17 mouse cellular contexts compared by ENCODE assay signal in the genomic region with DNA sequence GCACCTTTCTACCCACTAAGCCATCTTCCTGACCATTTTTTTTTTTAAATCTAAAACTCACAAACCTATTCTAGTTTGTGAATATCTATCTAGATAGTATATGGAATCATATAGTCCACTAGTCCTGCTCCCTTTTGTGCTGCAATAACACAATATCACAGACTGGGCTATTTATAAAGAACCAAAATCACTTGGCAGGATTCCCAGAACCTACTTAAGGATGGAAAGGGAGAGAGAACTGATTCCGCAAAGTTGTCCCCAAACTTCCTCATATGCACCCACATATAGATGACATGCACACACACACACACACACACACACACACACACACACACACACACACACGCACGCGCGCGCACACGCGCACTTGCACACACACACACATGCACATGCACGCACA.
A peak's percentile ranks its signal among the peaks of the same experiment; 100 is the strongest.
DNase-seq lines count a peak whose midpoint lies in the region; ATAC-seq and TF ChIP-seq lines count a peak whose summit lies in the region.
"Had no signal": no experiment of that assay in that cellular context is flagged by ENCODE, and none has a peak within 500 bp of the region (broad histone marks: within the 10 kb centered on the region; RNA-seq: fewer than 3 reads in every experiment).

No protein-coding gene starts in this region.

- TF ChIP-seq CTCF in kidney, adult 2 months (conservative IDR thresholded peaks at IDR 0.05; ENCODE audit: insufficient read depth, insufficient read length, low read depth, low read length), result no peak

- H3K4me3 ChIP-seq in kidney, adult 2 months (ENCODE audit: insufficient read depth, low read depth, low read length), result no peak overlapping the region
- no peak overlapping the region for H3K4me3 ChIP-seq in limb, embryonic 14.5 days (replicated peaks; ENCODE audit: low read length)
- H3K4me3 ChIP-seq: gastrocnemius, adult 2 months; heart, embryonic 15.5 days; limb, embryonic 13.5 days; neural tube, embryonic 15.5 days had no signal

- no peaks in the 10 kb centered on the region for H3K27me3 ChIP-seq in kidney, adult 2 months (replicated peaks; ENCODE audit: control insufficient read depth, insufficient read depth, low read length)
- no peaks in the 10 kb centered on the region for H3K27me3 ChIP-seq in limb, embryonic 14.5 days (ENCODE audit: control insufficient read depth, insufficient read depth, low read length)
- H3K27me3 ChIP-seq: heart, embryonic 15.5 days; limb, embryonic 13.5 days; neural tube, embryonic 15.5 days had no signal

- H3K36me3 ChIP-seq in kidney, adult 2 months (ENCODE audit: control insufficient read depth, insufficient read depth, low read length), result no peaks in the 10 kb centered on the region
- H3K36me3 ChIP-seq in limb, embryonic 14.5 days (ENCODE audit: control insufficient read depth, insufficient read depth, low read length), result no peaks in the 10 kb centered on the region
- H3K36me3 ChIP-seq: heart, embryonic 15.5 days; limb, embryonic 13.5 days; neural tube, embryonic 15.5 days had no signal

- DNase-seq in kidney, adult 2 months, result peak; percentile 28
- DNase-seq in kidney, postnatal 14 days, result no peak
- DNase-seq in 3T3-L1 (ENCODE audit: low read depth, low spot score) (peak; percentile 53), 416B (ENCODE audit: low read depth) (peak; percentile 61)
- DNase-seq in limb, embryonic 14.5 days (ENCODE audit: low spot score), result peak; percentile 77
- no peak for DNase-seq in Muller cell, postnatal 12 days (ENCODE audit: inconsistent ontology term)
- no peak for DNase-seq in gastrocnemius, postnatal 25 days
- DNase-seq: cerebellum, adult 8-10 months; embryo, embryonic 11 days; gastrocnemius, adult 2 months; kidney, postnatal 36 days; layer of hippocampus, postnatal 36 days; lung, postnatal 14 days had no signal

- H3K9ac ChIP-seq in limb, embryonic 14.5 days (ENCODE audit: low read depth, low read length, severe bottlenecking), result no peak overlapping the region
- H3K9ac ChIP-seq: heart, embryonic 15.5 days; limb, embryonic 13.5 days; neural tube, embryonic 15.5 days had no signal

- WGBS in kidney, adult 2 months, result 93% methylated on average over 9 of the region's 9 CpGs
- 78% methylated on average over 9 of the region's 9 CpGs for WGBS in limb, embryonic 14.5 days

- ATAC-seq in limb, embryonic 14.5 days (ENCODE audit: low FRiP score, low read depth), result no peak
- ATAC-seq: inflammation-experienced regulatory T-cells, adult 6 months had no signal

- H3K9me3 ChIP-seq in limb, embryonic 14.5 days (ENCODE audit: control insufficient read depth, low read length), result no peaks in the 10 kb centered on the region
- H3K9me3 ChIP-seq: heart, embryonic 15.5 days; limb, embryonic 13.5 days; neural tube, embryonic 15.5 days had no signal

- H3K4me2 ChIP-seq in limb, embryonic 14.5 days (replicated peaks; ENCODE audit: low read depth, low read length, severe bottlenecking), result no peak overlapping the region
- H3K4me2 ChIP-seq: heart, embryonic 15.5 days; limb, embryonic 13.5 days; neural tube, embryonic 15.5 days had no signal

- no peak for TF ChIP-seq POLR2A in kidney, adult 2 months (IDR thresholded peaks at IDR 0.05; ENCODE audit: low read depth, low read length)
- TF ChIP-seq POLR2A in limb, embryonic 14.5 days (IDR thresholded peaks at IDR 0.05; ENCODE audit: borderline replicate concordance, extremely low read depth, insufficient read depth, insufficient read length), result no peak

- H3K27ac ChIP-seq in kidney, adult 2 months (ENCODE audit: insufficient read depth, low read depth, low read length), result no peak overlapping the region
- H3K27ac ChIP-seq in limb, embryonic 14.5 days (replicated peaks; ENCODE audit: low read depth, low read length), result 0 out of 2 replicates have a peak overlapping the region, but pooled peaks have one; percentile 92
- H3K27ac ChIP-seq: neural tube, embryonic 15.5 days had no signal

- peaks cover 2% of the 10 kb centered on the region; the same call in 1 of the 2 replicates for H3K4me1 ChIP-seq in kidney, adult 2 months (ENCODE audit: control insufficient read depth, insufficient read depth, low read length)
- peaks cover 51% of the 10 kb centered on the region for H3K4me1 ChIP-seq in limb, embryonic 14.5 days (ENCODE audit: control insufficient read depth, insufficient read depth, low read length)

Comparison
In these comparisons a context has a peak if more than half of its experiments do, and no peak if none do; other contexts are left out.
1. DNase-seq: peak in kidney, adult 2 months (single experiment), 3T3-L1 (single experiment), 416B (single experiment) and limb, embryonic 14.5 days (single experiment); none in kidney, postnatal 14 days (single experiment), Muller cell, postnatal 12 days (single experiment) and gastrocnemius, postnatal 25 days (single experiment).